Mouse (Mus musculus) spleen, postnatal 4 days (tissue): ENCODE measurements around the gene Gm21746.
"Not testable (repeated sequence)": the region's sequence is repeated elsewhere in the genome, so short reads cannot be mapped to it uniquely, and the experiment has no call there.

Source experiments
- DNase-seq, 2 experiments: peaks; one replicate each; pipeline ENCODE4 v3.0.0; 2022; ENCODE audit warnings: low spot score in 2 of 2

Gene Gm21746

GRCm38 (mm10) chrY:6237895-6238294 lies at the start of gene Gm21746:
Gene Gm21746, minus strand, starts transcription at chrY:6237995.
- DNase-seq = not testable (repeated sequence)

- not testable (repeated sequence) for DNase-seq
Measured at GRCm38 (mm10) chrY:6266798-6267197, 29.0 kb upstream of the Gm21746 start, which contains the start of gene Gm20873. Gene Gm20873, plus strand, starts transcription at chrY:6267098.
